ENCODE assay signal across 9 mouse cellular contexts in the genomic region with DNA sequence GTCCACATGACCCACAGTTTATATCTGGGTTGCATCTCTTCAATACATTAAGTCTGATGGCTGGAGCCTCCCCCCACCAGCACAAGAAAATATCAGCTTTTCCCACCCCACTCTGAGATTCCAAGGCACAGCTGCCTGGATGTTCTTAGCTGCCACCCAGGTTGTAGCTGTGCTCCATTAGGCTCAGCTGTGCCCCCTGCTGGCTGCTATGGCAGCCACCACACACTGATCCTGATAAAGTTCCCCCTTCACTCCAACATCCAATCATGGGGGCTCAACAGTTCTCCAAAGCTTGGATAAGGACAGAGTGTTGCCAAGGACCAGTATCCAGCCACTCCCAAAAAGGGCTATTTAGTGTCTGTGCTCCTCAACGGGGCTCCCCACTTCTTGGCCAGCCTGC. TPM values are rescaled to one million over a fixed set of nuclear protein-coding genes. Genes with fewer than 3 reads are reported as not detected.
DNase-seq lines count a peak whose midpoint lies in the region; ATAC-seq and TF ChIP-seq lines count a peak whose summit lies in the region.
"Had no signal": no experiment of that assay in that cellular context is flagged by ENCODE, and none has a peak within 500 bp of the region (broad histone marks: within the 10 kb centered on the region; RNA-seq: fewer than 3 reads in every experiment).

No protein-coding gene starts in this region.

- no peaks in the 10 kb centered on the region for H3K27me3 ChIP-seq in midbrain, embryonic 14.5 days (ENCODE audit: control insufficient read depth, insufficient read depth, low read length)
- no peaks in the 10 kb centered on the region for H3K27me3 ChIP-seq in midbrain, embryonic 15.5 days (replicated peaks)
- no peaks in the 10 kb centered on the region for H3K27me3 ChIP-seq in forebrain, postnatal 0 days (ENCODE audit: insufficient read depth, low read length)
- no peaks in the 10 kb centered on the region for H3K27me3 ChIP-seq in neural tube, embryonic 11.5 days (ENCODE audit: control insufficient read depth, insufficient read depth, low read length)
- H3K27me3 ChIP-seq: limb, embryonic 12.5 days had no signal

- DNase-seq in frontal cortex, postnatal 25 days (ENCODE audit: low spot score in 2 of 2) = no peak
- DNase-seq in midbrain, embryonic 14.5 days = peak; percentile 57
- peak; percentile 64 for DNase-seq in adrenal gland, postnatal 14 days
- DNase-seq in forebrain, postnatal 0 days = no peak
- DNase-seq in neural tube, embryonic 11.5 days (ENCODE audit: low spot score) = peak; percentile 53

- WGBS in midbrain, embryonic 14.5 days = 69% methylated on average over 1 of the region's 1 CpGs
- 43% methylated on average over 1 of the region's 1 CpGs for WGBS in midbrain, embryonic 15.5 days
- 52% methylated on average over 1 of the region's 1 CpGs for WGBS in forebrain, postnatal 0 days
- WGBS in neural tube, embryonic 11.5 days = 64% methylated on average over 1 of the region's 1 CpGs

- no peaks in the 10 kb centered on the region for H3K36me3 ChIP-seq in midbrain, embryonic 14.5 days (ENCODE audit: control insufficient read depth, insufficient read depth, low read length)
- H3K36me3 ChIP-seq in midbrain, embryonic 15.5 days (replicated peaks) = no peaks in the 10 kb centered on the region
- no peaks in the 10 kb centered on the region; the same call in 1 of the 2 replicates for H3K36me3 ChIP-seq in forebrain, postnatal 0 days (ENCODE audit: insufficient read depth)
- no peaks in the 10 kb centered on the region for H3K36me3 ChIP-seq in neural tube, embryonic 11.5 days (ENCODE audit: control insufficient read depth, insufficient read depth, low read length)
- H3K36me3 ChIP-seq: limb, embryonic 12.5 days had no signal

- peak; percentile 64 for TF ChIP-seq CTCF in forebrain, postnatal 0 days (IDR thresholded peaks at IDR 0.05; ENCODE audit: low read depth)

- no peak overlapping the region for H3K9ac ChIP-seq in midbrain, embryonic 14.5 days (replicated peaks; ENCODE audit: low read length)
- H3K9ac ChIP-seq in midbrain, embryonic 15.5 days = no peak overlapping the region
- no peak overlapping the region for H3K9ac ChIP-seq in forebrain, postnatal 0 days
- no peak overlapping the region for H3K9ac ChIP-seq in neural tube, embryonic 11.5 days (ENCODE audit: low read length)
- H3K9ac ChIP-seq: limb, embryonic 12.5 days had no signal

- H3K4me1 ChIP-seq in midbrain, embryonic 14.5 days (ENCODE audit: control insufficient read depth, insufficient read depth, low read length) = peaks cover 5% of the 10 kb centered on the region; the same call in 1 of the 2 replicates
- H3K4me1 ChIP-seq in midbrain, embryonic 15.5 days = no peaks in the 10 kb centered on the region
- H3K4me1 ChIP-seq in forebrain, postnatal 0 days (ENCODE audit: insufficient read depth) = no peaks in the 10 kb centered on the region
- no peaks in the 10 kb centered on the region for H3K4me1 ChIP-seq in neural tube, embryonic 11.5 days (ENCODE audit: control insufficient read depth, insufficient read depth, low read length)
- H3K4me1 ChIP-seq: limb, embryonic 12.5 days had no signal

- H3K4me3 ChIP-seq in midbrain, embryonic 14.5 days (replicated peaks; ENCODE audit: low read depth, low read length) = no peak overlapping the region
- H3K4me3 ChIP-seq in midbrain, embryonic 15.5 days = no peak overlapping the region
- no peak overlapping the region for H3K4me3 ChIP-seq in forebrain, postnatal 0 days (ENCODE audit: low read depth, low read length)
- H3K4me3 ChIP-seq in neural tube, embryonic 11.5 days (ENCODE audit: low read depth, low read length) = no peak overlapping the region
- H3K4me3 ChIP-seq: limb, embryonic 12.5 days had no signal

- H3K4me2 ChIP-seq in midbrain, embryonic 14.5 days (ENCODE audit: low read length) = no peak overlapping the region
- no peak overlapping the region for H3K4me2 ChIP-seq in midbrain, embryonic 15.5 days
- no peak overlapping the region for H3K4me2 ChIP-seq in forebrain, postnatal 0 days (ENCODE audit: low read depth)
- H3K4me2 ChIP-seq in neural tube, embryonic 11.5 days (ENCODE audit: low read depth) = no peak overlapping the region
- H3K4me2 ChIP-seq: limb, embryonic 12.5 days had no signal

- no peaks in the 10 kb centered on the region for H3K9me3 ChIP-seq in midbrain, embryonic 14.5 days (ENCODE audit: control insufficient read depth, low read length)
- H3K9me3 ChIP-seq in midbrain, embryonic 15.5 days = no peaks in the 10 kb centered on the region
- H3K9me3 ChIP-seq in forebrain, postnatal 0 days (ENCODE audit: low read length) = no peaks in the 10 kb centered on the region
- no peaks in the 10 kb centered on the region for H3K9me3 ChIP-seq in neural tube, embryonic 11.5 days (ENCODE audit: control insufficient read depth, low read length)
- H3K9me3 ChIP-seq: limb, embryonic 12.5 days had no signal

- no peak overlapping the region for H3K27ac ChIP-seq in midbrain, embryonic 14.5 days (replicated peaks; ENCODE audit: low read depth, low read length)
- no peak overlapping the region for H3K27ac ChIP-seq in midbrain, embryonic 15.5 days
- no peak overlapping the region for H3K27ac ChIP-seq in forebrain, postnatal 0 days (ENCODE audit: low read depth, low read length)
- H3K27ac ChIP-seq in neural tube, embryonic 11.5 days (ENCODE audit: low read depth, low read length) = no peak overlapping the region
- H3K27ac ChIP-seq: limb, embryonic 12.5 days had no signal

- 0 out of 2 replicates have a peak, but pooled peaks have one; percentile 47 for ATAC-seq in frontal cortex, adult (ENCODE audit: low TSS enrichment)
- no peak for ATAC-seq in midbrain, embryonic 14.5 days (ENCODE audit: low FRiP score, low TSS enrichment)
- ATAC-seq in midbrain, embryonic 15.5 days (replicated peaks) = no peak
- no peak; the same call in 1 of the 2 replicates for ATAC-seq in forebrain, postnatal 0 days
- no peak for ATAC-seq in neural tube, embryonic 11.5 days (ENCODE audit: insufficient read depth, low FRiP score, low TSS enrichment)
- ATAC-seq in inflammation-experienced regulatory T-cells, adult 6 months = no peak

RNA-seq across cellular contexts. Expression of gene Slc1a1, which starts 48.3 kb away (rescaled TPM):
- polyA plus RNA-seq in midbrain, embryonic 14.5 days (2014; fragmentation: Nextera tagmentation; extraction: Ambion mirVana) = 19.8 and 21.7 TPM in 2 replicates
- polyA plus RNA-seq in midbrain, embryonic 15.5 days (2015; fragmentation: Nextera tagmentation; extraction: Ambion mirVana) = 37.9 and 40.3 TPM in 2 replicates
- total RNA-seq in adrenal gland, postnatal 14 days (2021) = 1.4 and 1.6 TPM in 2 replicates
- total RNA-seq in forebrain, postnatal 0 days (2014; rRNA removed) = 74.2 and 78.0 TPM in 2 replicates
- 34.9 and 49.2 TPM in 2 replicates for polyA plus RNA-seq in forebrain, postnatal 0 days (2015; fragmentation: Nextera tagmentation; extraction: Ambion mirVana)
- 1.5 and 1.7 TPM in 2 replicates for polyA plus RNA-seq in neural tube, embryonic 11.5 days (2014; fragmentation: Nextera tagmentation; extraction: Ambion mirVana)
- polyA plus RNA-seq in inflammation-experienced regulatory T-cells, adult 6 months (2017; shearing (Covaris generic)) = not detected

Comparison
In these comparisons a context has a peak if more than half of its experiments do, and no peak if none do; other contexts are left out.
1. DNase-seq: peak in midbrain, embryonic 14.5 days (single experiment), adrenal gland, postnatal 14 days (single experiment) and neural tube, embryonic 11.5 days (single experiment); none in frontal cortex, postnatal 25 days (0 of 2) and forebrain, postnatal 0 days (single experiment).